Mouse (Mus musculus): Measurements from ENCODE around the gene Elf2.
A peak's percentile ranks its signal among the peaks of the same experiment; 100 is the strongest.

The Elf2 gene

GRCm38 (mm10) chr3:51340552-51341267 lies at the start of gene Elf2:
Elf2 (minus strand) TSS chr3:51340663.
- DNase-seq: peak; percentile 86

DNA sequence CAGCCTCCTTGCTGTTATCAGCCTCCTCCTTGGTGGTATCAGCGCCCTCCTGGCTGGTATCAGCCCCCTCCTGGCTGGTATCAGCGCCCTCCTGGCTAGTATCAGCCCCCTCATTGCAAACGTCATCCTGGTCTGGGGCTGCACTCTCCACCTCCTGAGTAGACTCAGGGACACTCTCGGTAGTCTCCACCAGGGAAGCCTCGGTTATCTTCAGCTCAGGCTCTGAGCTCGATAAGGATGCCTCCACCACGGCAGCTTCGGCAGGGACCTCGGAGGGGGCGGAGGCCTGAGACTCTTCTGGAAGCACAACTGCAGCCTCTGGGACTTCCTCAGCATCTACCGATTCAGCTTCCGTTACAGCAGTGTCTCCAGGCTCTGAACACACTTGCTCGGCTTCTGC lies 48.4 kb upstream of the Elf2 start:
- DNase-seq: no peak

DNA sequence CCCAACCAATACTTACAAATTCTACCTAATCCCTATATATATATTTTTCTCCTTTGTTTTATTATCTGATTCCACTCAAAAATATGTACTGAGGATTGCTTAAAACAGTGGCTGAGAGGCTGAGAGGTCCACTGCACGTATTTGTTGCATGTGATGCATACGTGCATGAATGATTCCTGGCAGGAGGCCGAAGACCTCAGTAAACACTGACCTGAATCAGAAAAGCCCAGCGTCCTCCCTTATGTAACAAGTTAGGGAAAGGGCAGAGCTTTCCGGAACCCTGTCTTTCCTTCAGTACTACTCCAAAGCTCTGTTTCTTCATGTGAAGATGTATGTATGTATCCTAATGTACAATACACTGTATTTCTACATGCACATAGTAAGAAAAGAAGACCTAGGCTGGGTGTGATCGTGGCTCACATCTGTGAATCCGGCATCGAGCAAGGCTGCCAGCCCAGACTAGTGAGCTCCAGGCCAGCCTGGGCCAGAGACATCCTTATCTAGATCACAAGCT lies 47.5 kb upstream of the Elf2 start:
- DNase-seq: peak; percentile 41

DNA sequence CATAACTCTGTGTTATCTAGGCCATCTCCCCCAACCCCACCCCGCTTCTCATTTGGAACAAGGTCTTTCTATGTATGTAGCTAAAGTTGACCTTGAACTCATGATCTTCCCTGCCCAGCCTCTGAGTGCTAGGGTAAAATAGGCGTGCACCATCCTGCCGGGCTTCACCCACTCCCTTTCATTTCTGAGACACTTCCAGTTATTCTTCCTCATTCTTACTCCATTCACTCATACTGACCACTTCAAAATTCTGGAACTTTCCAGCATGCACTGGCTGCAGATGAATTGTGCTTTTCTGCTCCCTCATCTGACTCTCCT lies 46.6 kb upstream of the Elf2 start:
- DNase-seq: no peak

GRCm38 (mm10) chr3:51386441-51387133 lies 46.1 kb upstream of the Elf2 start:
- DNase-seq: no peak

- peak; percentile 58 for DNase-seq
These were observed 42.9 kb upstream of the Elf2 start for GRCm38 (mm10) chr3:51383409-51383808.

- DNase-seq: no peak
These were observed 40.2 kb upstream of the Elf2 start for GRCm38 (mm10) chr3:51380660-51381014.

DNA sequence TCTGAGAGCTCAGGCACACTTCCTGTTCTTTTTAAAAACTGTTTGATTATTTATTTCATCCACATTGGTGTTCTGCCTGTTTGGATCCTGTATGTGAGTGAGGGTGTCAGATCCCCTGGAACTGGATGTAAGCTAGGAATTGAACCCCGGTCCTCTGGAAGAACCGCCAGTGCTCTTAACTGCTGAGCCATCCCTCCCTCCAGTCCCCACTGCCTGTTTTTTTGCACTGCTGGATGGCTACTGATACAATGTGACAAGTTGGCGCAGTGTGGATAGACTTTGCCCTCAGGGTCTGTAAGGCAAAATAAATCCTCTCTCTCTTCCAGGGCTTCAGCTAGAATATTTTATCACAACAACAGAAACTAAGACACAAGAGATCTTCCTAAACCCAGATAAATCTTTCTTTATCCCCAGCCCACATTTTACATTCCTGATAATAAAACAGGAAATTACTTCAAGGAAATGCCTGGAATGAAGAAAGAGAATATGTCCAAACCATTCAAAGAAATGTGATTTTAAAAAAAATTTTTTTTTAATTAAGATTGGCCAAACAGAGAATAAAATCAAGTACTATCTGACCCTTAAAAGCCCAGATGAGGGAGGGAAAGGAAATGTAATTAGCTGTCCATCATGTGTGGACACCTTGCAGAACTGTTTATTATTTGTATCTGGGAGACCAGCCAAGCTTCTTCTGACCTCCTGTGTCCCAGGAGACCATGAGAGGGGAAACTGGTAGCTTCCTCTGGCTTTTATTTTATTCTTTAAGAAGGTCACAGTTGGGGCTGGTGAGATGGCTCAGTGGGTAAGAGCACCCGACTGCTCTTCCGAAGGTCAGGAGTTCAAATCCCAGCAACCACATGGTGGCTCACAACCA lies 39.6 kb upstream of the Elf2 start:
- DNase-seq: no peak

DNA sequence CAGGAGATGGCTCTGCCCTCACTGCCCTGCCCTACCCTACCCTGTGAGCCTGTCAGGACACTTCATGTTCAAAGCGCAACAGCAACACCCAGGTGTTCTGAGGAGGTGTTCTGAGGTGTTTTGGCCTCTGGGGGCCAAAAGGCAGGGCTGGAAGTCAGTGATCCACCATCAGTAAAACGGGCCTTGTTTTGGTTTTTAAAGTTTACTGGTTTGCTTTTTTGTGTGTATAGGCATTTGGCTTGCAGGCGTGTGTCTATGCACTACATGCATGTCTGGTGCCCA lies 38.1 kb upstream of the Elf2 start:
- no peak for DNase-seq

DNA sequence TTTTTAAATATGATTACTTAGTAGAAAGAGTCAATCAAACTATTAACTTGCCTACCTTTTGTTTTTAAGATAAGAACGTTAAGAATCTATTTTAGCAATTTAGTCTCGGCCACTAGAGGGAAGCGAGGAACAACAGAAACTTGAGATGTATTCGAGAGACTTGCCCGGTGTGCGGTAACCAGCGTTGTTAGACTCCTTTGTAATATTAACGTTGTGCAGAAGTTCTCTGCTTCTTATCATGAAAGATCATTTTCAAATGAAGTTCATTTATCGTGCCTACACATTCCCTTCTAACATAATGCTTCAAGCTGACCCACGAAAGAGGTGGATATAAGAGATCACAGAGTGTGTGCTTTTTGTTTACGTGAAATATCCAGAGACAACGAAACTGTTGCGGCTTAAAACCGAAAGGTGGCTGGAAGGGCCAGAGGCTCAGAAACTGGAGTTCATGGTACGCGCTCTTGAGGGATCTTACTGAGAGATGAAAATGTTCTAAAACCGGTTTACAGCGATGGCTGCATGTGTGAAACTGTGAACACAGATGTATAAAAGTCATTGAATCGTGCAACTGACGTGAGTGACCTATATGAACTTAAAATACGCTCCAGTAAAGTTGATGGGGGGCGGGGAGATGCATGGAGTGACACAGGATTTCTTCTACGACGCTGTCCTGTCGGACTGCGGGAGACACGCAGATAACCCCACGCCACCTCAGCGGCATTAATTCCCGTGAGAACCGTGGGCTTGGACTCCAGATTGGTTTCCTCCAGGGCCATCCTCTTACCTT lies 37.6 kb upstream of the Elf2 start:
- no peak for DNase-seq

DNA sequence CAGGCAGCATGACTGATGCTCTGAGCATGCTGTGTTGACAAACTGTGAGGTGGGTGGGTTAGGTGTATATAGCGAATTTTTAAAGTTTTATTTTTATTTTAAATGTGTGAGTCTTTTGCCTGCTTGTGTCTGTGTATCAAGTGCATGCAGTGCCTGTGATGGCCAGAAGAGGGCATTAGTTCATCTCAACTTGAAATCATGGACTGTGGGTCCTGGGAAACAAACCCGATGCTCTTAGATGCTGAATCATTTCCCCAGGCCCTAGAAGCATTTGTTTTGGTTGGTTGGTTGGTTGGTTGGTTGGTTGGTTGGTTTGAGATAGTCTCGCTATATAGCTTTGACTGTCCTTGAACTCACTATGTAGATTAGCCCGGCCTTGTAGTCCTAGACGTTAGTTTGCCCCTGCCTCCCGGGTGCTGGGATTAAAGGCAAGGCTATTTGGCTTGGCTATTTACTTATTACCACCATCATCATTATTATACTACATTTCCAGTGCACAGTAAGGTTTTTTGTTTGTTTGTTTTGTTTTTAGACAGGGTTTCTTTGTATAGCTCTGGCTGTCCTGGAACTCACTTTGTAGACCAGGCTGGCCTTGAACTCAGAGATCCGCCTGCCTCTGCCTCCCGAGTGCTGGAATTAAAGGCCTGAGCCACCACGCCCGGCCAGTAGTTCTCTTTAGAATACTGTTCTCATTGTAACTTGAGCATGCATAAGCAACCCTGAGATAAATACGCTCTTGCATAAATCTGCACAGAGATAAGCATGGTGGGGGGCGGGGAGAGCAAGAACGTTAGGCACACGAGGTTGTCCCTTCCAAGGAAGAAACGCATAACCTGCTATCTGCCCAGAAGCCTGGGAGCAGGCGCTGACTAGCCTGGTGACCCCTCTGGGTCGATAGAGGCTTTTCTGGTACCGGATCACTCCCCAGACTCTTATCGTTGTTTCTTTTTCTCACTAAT lies 35.1 kb upstream of the Elf2 start:
- peak; percentile 50 for DNase-seq

- DNase-seq: no peak
These were observed 33.1 kb upstream of the Elf2 start for GRCm38 (mm10) chr3:51373544-51373943.

- no peak for DNase-seq
These were observed 32.4 kb upstream of the Elf2 start for GRCm38 (mm10) chr3:51372883-51373282.

GRCm38 (mm10) chr3:51371826-51372225 lies 31.4 kb upstream of the Elf2 start:
- DNase-seq: no peak

DNA sequence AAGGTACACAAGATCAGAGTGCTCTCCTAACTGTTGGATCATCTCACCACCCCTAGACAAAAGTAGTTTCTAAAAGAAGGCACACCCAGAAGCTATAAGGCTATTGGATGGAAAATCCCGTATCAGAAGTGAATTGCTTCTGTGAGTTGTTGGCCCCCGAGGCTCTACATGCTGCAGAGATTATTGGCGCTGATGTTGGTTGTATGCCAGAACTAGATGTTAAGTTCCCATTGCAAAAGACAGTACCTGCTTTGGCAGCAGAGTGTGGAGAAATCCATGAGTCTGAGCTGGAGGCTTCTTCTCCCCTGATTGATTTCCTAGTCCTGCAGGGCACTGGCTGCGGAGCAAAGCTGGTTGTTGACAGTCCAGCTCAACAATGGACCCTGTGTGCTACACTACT lies 27.5 kb upstream of the Elf2 start:
- no peak for DNase-seq

GRCm38 (mm10) chr3:51366926-51367325 lies 26.5 kb upstream of the Elf2 start:
- no peak for DNase-seq

GRCm38 (mm10) chr3:51365517-51365882 lies 25.0 kb upstream of the Elf2 start:
- DNase-seq: no peak

DNA sequence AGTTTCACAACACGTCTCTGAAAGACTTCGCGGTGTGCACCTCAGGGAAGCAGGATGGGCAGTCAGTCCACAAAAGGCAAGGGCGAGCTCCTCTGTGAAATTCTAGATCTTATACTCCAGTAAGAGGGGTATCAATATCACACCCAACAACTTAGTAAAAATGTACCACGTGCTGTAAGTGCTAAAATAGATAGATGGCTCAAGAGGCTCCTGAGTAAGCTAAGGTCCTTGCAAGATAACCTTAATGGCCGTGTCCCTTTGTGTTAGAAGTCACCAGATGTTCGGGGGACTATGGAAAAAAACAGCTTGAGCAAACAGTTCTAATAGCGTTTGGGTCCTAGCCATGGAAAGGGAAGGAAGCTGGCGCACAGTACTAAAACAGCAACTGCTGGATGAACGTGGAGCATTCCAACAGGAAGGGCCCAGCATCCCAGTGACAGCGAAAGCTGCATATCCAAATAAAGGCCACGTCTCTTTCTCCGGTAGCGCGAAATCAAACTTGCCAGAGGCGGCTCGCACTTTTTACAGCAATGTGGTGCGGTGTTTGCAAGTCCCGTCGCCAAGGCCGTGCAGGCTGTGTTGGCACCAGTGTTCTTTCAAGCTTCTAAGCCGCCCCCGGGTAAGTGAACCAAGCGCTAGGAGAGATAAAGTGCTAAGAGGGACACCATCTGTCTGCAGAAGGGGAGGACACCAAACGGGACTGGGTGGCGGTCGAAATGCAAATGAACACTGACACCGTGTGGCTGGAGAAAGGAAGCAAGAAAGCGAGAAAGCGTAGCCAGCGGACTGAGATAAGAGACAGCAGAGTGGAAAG lies 24.4 kb upstream of the Elf2 start:
- DNase-seq: peak; percentile 82

DNA sequence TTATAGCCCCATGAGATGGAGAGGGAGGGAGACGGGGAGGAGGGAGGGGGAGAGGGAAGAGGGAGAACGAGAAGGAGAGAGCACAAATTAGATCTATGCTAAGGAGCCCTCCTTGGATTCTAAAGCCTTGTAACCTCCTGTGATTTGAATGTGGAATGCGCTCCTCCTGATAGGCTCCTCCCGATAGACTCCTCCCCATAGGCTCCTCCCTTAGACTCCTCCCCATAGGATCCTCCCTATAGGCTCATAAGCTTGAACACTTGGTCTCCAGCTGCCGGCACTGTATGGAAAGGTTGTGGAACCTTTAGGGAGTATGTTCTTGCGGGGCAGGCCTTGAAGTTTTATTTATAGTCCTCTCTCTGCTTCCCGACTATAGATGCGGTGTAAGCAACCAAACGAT lies 20.6 kb upstream of the Elf2 start:
- no peak for DNase-seq

DNA sequence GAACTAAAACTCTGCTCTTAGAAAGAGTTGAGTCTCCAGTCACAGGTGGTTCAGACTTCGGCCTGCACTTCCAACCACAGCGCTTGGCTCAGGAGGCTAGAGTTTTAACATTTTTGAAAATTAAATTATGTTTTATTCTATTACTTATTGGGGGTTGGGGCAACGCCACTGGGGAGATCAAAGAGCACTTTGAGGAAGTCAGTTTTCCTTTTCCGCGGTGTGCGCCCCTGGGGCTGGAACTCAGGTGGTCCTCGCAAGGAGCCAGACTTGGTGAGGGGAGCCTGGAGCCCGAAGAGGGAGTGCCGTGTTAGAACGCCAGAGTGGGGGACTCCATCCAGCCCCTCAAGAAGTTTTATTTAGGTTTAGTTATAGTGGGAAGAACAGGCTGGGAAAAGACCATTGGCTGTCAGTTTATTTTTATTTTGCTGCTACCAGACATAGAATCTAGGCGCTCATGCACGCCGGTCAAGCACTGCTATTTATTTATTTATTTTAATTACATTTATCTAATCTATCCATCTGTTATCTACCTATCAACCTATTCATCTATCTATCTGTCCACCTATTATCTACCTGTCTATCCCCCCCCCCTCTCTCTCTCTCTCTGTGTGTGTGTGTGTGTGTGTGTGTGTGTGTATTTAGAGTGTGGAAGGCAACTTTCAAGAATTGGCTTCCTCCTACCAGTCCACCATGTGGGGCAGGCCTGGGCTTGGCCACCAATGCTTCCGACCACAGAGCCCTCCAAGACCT lies 19.3 kb upstream of the Elf2 start:
- no peak for DNase-seq

Data from cerebellum, adult 8-10 months (tissue).